In the genomic region with DNA sequence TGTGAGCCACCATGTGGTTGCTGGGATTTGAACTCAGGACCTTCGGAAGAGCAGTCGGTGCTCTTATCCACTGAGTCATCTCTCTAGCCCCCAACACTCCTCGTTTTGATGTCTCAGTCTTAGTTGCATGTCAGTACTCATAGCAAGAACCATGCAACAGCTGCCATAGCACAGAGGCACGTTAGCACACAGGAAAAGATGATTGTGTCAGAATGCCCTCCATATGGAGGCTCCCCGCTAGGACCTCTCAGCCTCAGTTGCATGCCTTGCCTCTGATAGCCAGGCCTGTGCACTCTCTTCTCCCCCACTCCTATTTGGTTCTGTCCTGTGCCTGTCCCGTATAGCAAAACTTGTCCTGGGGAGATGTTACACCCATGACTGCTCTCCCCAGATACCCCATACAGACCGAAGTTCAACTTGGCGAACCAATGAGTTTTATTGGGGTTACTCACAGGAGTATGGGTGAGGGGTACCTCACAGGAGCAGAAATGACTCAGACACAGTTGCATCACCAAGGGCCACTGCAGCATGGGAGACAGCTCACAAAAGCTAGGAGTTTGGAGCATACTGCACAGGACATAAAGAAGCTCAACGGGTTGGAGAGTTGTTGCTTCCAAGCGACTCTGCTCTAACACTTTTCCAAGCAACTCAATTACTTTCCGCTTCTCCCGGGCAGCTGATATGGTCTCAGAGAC, we compare ENCODE assay signal across 1 mouse cellular context.
TF ChIP-seq lines count a peak whose summit lies in the region.

No protein-coding gene starts in this region.

TF ChIP-seq in MEL, 35 proteins besides CTCF, POLR2A, EP300 and RAD21:
- TF ChIP-seq ELF1 (IDR thresholded peaks at IDR 0.05; ENCODE audit: low read depth, low read length) (no peak), USF1 (IDR thresholded peaks at IDR 0.05; ENCODE audit: low read depth, low read length) (no peak), UBTF (IDR thresholded peaks at IDR 0.05; ENCODE audit: borderline replicate concordance, insufficient read depth, low read depth, low read length) (no peak), GABPA (IDR thresholded peaks at IDR 0.05; ENCODE audit: low read depth, low read length) (no peak), MEF2A (IDR thresholded peaks at IDR 0.05; ENCODE audit: extremely low read depth, insufficient replicate concordance, low read depth, low read length, poor library complexity, severe bottlenecking) (no peak), GATA1 (IDR thresholded peaks at IDR 0.05; ENCODE audit: low read depth, low read length) (no peak), SIN3A (IDR thresholded peaks at IDR 0.05; ENCODE audit: low read length) (no peak), HCFC1 (IDR thresholded peaks at IDR 0.05; ENCODE audit: low read depth, low read length) (no peak), NRF1 (IDR thresholded peaks at IDR 0.05; ENCODE audit: insufficient read depth, low read depth, low read length, poor library complexity, severe bottlenecking) (no peak), MYB (IDR thresholded peaks at IDR 0.05; ENCODE audit: low read depth, low read length) (no peak), NELFE (IDR thresholded peaks at IDR 0.05; ENCODE audit: low read depth, low read length) (no peak), POLR2AphosphoS5 (IDR thresholded peaks at IDR 0.05; ENCODE audit: borderline replicate concordance, low read depth, low read length) (no peak)
